Mouse (Mus musculus) MN1 (cell line): ENCODE measurements around the gene Mlxip.
A peak's percentile ranks its signal among the peaks of the same experiment; 100 is the strongest.

Source experiments
- DNase-seq: peaks from one replicate; pipeline ENCODE4 v3.0.0-alpha.2; 2016; ENCODE audit warnings: low spot score

Mlxip gene

DNA sequence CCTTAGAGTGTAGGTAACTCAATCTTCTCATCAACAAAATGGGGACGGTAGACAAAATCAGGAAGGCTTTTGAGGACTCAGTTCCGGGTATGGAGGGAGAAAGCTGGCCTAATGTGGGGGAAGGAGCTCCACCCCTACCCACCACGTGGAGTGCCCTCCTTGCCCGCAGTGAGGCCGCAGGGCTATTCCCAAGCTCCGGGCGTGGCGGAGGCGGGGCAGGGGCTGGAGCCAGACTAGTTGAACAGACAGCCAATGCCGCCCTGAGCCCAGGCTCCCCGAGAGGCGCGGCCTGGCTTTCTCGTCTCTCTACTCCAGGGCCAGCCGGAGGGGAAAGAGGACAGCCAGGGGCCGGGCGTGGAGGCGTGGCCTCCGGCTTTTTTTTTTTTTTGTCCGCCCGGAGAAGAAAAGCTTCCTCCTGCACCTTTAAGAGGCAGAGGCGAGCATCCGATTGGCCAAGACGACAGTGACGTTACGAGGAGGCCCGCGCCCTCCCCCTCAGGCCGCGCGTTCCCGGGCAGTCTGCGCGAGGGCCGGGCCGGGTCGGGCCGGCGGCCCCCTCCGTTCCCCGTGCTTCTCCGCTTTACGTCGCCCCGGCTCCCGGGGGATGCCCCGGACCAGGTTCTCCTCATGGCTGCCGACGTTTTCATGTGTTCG, at the start of gene Mlxip:
Mlxip (plus strand) TSS at position 496 of the 654 bp plus-strand sequence.
- DNase-seq, result peak; percentile 97

DNA sequence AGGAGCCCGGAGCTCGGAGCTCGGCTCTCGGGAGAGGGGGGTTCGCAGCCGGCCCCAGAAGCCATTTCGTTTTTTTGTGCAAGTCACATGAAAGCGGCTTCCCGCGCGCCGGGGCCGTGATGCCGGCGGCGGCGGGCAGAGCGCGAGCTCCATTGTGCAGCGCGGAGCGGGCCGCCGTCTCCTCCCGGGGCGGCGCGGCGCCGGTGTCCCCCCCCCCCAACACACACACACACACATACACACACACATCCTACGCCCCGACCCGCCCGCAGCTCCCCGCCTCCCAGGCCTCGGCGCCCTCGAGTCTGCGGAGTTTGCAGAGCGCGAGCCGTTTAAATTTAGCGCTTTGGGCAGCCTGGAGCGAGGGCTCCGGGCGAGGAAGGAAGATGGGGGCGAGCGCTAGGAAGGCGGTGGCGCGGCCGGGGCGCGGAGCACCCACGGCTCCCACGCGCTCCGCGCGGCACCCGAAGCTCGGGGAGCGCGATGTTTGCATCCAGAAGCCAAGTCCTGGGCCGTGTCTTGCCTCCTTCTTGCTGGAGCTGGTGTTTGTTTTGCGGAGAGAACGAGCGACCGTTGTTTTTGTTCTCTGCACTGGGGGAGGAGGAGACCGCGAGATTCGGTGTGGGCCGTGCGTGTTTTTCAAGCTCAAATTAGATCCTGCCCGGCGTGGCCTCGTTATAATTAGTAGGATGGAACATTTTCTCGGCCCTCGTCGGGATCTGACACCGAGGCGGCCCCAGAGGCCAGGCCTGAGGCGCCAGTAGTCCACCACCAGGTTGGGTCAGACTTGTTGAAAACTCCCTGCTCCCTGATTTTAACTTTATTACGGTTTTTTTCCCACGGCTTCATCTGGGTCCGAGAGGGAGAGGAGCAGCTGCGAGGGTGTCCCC, 49.4 kb upstream of the Mlxip start:
- DNase-seq, result peak; percentile 46

DNA sequence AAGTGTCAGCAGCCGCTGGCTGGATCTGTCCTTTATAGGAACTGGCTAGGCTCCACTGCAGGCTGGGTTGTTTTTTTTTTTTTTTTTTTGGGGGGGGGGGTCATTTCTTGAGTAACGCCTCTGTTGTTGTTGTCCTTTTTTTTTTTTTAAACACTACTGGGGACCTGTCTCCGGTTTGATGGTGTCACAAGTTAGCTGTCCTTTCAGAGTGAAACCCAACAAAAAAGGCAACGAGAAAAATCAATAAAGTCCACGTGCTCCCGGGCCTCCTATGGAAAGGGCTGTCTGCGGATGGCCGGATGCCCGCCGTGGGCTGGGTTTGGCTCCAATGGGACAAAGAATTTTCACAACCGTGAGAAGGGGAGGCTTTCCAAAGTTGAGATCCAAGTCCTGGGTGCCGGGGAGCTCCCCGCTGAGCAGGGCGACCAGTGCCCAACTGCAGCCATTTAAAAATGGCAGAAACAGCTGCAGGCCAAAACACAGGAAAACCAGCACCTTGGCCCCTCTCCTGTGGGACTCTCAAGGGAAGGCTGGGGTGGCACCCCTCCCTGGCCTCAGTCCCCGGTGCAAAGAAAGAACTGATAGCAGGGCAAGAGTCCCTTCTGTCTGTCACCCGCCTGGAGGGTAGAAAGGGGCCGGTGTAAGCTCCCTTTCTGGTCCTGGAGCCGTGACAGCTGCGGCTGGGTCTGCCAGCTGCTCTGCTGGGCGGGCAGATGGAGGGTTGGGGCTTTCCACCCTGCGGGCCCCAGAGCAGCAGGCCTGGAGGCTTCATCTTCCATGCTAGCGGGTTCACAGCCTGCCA, 48.5 kb upstream of the Mlxip start:
- peak; percentile 64 for DNase-seq

DNA sequence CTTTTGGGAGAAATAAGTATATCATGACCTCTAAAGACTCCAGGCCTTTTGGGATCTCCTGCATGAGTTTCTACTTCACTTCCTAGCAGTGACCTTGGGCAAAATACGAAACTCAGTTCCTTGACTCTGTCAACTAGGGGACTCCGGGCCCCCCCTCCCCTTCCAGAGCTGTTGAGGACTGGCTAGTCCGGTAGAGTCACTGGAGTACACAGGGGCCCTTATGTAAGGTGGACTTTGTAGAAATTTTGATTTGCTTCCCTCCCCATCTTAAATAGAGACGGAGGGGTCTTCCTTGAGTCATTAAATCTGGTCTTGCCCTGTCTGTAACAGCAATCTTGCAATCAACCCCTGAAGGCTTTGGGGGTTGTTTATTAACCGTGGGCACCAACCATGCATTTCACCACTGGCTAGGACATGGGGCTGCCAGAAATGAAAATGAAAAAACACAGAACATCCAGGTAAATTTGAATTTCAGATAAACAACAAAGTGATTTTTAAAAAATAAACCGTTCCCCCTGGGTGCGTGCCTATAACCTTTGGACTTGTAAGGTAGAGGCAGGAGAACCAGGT, 47.8 kb upstream of the Mlxip start:
- no peak for DNase-seq

DNA sequence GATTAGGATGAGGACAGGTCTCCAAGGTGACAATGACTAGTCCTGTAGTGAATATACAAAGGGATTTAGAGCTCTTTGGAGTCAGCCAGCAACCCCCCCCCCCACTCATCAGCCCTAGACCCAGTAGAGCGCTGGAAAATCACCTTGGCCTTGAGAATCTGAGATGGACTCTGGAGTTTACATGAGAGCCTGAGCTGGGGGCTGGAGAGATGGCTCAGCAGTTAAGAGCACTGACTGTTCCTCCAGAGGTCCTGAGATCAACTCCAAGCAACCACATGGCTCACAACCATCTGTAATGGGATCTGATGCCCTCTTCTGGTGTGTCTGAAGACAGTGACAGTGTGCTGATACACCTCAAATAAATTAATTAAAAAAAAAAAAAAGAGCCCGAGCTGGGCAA, 46.6 kb upstream of the Mlxip start:
- DNase-seq, result no peak

DNA sequence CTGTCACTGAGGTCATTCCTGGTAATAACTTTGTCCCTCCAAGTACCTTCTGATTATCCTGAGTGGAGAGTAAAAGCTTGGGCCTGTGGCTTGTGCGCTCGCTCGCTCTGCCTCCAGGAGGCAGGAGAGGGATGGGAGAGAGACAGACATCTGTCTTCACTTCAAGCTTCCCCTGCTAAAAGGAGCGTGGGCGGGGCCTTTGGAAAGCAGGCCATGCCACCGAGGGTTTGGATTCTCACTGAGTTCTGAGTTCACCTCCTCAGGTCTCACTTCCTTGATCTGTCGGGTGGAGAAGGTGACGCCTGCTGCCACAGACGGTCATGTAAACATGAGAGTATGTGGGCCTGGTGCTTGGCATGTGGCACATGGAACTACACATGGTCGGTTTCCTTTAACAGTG, 44.2 kb upstream of the Mlxip start:
- no peak for DNase-seq

DNA sequence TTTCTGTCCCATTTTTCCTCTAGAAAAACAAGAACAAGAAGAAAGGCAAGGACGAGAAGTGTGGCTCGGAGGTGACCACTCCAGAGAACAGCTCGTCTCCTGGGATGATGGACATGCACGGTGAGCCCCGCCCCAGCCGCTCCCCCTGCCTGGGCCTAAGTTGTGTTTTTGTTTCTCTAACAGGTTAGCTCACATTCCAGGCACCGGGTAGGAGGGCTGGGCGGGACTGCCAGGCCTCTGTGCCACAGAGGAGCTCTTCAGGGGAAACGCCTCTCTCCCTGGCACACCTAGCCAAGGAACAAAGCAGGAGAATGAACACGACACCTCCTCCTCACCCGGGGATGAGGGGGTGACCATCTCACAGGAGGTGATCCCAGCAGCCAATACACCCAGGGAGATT, 38.7 kb upstream of the Mlxip start:
- no peak for DNase-seq

DNA sequence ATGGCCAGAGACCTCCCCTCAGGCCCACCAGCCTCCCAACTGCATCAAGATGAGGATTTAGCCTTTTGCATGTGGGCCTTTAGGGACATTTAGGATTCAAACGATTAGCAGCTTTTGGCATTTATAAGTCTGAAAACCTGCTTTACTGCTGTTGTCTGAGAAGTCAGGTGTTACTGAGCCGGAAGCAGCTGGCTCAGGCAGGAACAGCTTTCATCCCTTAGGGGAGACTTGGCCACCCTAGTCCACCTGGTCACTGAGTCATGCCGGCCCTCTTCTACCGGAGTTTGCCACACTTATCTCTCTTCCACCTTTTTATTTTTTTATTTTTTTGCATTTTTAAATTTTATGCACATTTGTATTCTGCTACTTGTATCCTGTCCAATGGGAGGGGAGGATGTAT, 37.3 kb upstream of the Mlxip start:
- DNase-seq, result no peak

DNA sequence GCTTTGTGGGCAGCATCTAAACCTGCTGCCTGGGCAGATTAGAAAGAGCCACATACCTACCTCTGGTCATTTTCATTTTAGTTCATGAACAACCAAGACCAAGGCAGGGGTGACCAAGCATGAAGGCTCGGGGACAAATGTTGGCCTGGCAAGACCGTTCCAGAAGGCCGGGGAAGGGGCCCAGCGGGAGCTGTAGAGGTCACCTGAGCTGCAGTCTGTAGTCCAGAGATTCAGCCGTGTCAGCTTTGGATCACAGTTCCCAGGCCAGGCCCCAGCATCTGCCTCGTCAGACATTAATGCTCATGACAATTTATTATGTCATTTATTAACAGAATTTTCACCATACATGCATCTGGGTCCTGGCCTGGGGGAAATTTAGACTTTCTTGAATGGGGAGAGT, 35.2 kb upstream of the Mlxip start:
- no peak for DNase-seq

DNA sequence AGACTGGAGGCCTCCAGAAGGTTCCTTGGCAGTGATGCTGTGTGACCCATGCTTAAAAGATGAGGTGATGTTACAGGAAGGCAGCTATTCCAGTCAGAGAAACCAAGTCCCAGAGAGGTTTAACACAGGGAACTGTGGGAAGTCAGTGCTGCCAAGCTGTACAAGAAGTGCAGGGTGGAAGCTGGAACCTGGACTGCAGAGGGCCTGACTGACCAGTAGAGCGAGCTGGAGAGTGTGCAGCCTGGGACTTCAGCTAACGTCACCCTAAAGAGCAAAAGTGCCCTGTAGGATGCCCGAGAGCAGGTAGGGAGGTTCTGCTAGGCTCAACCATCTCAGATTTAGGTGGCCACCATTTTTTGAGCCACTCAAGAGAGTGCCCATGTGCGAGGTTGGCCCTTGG, 31.7 kb upstream of the Mlxip start:
- no peak for DNase-seq

DNA sequence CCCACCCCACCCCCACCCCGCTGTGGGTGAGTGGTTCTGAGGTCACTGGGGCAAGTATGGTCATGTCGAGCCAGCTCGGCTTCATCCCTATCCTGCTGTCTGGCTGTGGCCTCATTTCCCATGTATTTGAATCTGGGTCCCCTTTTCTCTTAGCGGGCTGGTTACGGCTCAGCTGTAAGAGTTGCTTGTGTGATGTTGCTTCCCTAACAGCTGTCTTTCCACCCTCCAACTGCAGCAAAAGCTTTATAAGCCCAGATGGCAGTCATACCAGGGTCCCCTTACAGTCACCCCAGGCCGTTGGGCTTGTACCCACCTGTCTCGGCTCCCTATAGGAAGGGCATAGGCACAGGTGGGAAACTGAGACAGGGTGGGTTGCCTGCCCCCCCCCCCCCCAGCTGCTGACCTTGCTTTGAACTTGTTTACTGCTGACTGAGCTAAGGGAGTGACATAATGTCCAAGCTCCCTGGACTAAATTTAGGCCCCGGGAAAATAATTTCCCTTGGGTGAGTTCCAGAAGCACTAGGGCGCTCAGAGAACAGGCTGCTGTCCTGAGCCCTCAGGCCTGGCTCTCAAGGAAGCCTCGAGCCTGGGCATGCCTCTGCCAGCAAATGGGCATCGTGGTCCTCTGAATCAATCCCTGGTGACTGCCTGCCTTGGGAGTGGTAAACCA, 30.2 kb upstream of the Mlxip start:
- no peak for DNase-seq

DNA sequence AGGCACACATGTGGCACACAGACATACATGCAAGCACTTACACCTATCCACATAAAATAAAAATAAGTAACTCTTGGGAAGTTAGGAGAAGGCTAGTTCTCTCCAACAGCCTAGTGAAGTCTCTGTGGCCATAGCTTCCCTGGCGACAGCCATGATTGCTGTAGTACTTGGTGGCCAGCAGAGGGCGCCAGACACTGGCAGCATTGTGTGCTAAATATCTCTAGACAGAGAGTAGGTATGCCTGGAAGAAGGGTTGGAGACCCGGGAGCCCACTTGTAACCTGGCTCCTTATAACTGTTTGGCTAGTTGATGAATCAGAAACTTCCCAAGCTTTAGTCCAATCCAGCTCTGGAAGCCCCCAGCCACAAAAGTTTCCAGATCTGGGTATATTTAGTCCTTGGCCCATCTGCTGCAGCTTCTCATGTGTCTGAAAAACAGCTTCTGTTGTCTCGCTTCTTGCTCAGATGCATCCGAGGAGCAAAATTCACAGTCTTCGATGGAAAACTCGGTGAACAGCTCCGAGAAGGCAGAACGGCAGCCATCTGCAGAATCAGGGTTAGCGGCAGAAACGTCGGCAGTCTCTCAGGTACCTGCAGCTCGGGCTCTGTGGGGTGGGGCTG, 25.6 kb upstream of the Mlxip start:
- peak; percentile 57 for DNase-seq

DNA sequence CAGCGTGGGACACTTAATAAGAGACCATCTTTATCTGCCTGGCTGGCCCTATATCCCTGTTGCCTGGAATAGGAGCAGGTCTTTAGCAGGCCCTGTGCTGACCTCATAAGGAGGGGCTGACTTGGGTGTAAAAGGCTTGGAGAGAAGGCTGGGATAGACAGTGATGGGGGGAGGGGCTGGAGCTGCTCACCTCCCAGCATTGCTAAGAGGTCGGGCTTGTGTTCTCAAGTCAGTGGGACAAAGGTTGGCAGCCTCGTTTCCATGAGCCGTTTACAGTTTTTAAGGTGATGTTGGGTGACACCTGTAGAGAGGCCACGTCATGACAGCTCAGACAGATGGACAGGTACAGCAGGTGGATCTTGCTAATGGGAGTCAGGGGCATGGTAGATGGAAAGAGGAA, 24.5 kb upstream of the Mlxip start:
- DNase-seq, result no peak

DNA sequence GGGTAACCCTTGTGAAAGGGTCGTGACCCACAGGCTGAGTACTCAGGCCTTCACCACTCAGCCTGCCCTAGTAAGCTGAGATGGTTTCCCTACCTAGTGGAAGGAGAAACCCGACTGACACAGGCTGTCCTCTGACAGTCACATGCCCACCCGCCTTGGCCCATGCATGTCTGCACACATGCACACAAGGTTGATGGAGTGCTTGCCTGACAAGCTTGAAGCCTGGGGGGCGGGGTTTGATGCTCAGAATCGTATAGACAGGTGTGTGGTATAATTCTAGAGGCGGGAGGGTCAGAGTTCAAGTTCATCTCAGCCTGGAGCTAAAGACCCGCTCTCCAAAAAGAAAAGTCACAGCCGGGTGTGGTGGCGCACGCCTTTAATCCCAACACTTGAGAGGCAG, 19.3 kb upstream of the Mlxip start:
- DNase-seq, result no peak

DNA sequence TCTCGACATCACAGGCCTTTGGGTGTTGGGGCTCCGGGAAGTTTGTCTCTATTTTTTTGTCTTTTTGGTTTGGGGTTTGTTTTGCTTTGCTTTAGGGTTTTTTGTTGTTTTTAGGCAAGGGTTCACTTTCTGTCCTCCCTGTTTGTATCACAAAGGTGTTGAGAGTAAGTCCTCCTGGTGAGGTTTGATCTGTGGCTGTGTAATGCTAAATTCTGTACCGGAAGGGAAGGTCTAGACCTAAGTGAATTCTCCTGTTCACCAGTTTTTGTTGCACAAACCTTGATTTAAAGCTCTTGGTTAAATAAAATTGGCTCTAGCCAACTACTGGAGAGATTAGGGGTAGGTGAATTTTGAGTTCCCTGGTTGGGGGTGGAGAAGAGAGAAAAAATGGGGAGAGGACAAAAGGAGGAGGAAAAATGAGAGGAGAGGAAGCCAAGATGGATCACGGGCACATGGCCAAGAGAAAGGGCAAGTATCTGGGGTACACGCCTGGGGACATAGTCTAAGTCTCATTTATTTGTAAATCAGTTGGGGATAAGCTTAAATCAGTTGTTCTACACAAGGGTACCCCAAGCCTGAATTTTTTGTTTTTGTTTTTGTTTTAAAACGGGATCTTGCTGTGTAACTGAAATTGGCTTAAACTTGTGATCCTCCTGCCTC, 18.7 kb upstream of the Mlxip start:
- DNase-seq, result no peak

DNA sequence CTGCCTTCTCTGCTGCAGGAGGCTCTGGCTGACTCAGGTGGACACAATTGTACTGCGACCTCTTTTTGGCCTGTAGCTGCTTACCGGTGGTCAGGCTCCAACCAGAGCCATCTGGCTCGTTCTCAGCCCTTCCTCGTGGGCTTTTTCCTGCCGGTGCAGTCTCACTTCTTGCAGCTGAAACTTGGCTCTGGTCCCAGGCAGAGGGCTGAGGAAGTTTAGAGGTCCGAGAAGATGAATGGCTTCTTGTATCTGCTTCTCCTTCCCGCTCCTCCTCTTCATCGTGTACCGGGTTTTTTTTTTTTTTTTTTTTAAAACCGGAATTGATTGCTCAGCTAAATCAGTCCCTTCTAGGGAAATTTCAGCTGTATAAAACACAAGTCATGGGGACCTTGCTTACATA, 18.0 kb upstream of the Mlxip start:
- peak; percentile 64 for DNase-seq

DNA sequence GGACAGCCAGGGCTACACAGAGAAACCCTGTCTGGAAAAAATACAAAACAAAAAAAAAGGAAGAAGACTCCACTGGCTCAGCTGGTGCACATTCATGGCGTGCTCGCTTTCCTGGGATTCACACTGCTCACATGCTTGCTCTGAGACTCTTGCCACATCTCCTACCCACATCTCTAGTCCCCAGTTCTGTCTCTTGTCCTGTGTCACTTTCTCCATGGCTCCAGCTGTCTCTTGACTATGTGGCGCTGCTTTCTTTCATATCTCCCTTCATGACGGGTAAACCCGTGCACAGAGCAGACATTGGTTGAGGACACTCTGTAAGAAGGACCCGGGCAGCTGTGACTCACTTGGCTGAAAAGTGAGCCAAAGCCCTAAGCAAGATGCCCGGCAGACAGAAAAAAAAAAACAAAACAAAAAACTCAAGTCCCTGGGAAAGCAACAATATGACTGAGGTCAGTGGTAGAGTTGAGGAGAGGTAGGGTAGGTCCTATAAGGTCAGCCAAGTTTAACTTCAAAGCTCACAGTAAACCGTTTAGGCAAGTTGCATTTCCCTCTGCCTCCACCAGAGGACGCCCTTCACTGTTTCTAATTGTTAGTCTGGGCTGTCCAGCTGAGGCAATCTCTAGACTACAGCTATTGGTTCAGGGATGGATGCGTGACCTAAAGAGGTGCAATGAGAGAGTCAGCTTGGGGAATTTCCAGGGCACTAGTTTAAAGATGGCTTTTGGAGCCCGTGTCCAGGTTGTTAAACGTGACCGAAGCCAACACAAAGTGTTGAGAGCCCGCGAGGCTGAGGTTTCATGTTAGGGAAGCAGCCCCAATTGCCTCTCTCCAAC, 17.3 kb upstream of the Mlxip start:
- DNase-seq, result peak; percentile 81

DNA sequence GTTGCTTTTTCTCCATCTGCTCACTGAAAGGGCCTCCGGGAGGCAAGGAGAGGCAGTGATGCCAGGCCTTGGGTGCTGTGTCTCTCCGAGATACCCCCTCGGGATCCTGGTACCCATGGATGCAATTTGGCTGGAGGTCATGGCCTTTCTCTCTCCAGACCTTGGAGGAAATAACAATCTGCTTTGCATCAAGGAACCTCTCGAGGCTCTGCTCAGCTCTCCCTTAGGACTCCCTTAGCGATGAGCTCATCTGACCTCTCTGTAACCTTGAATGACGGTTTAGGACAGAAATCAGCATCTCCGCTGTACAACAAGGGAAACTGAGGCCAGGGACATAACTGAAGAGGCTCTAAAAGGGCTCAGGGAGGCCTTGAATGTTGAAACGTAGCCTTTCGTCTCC, 15.9 kb upstream of the Mlxip start:
- peak; percentile 34 for DNase-seq

DNA sequence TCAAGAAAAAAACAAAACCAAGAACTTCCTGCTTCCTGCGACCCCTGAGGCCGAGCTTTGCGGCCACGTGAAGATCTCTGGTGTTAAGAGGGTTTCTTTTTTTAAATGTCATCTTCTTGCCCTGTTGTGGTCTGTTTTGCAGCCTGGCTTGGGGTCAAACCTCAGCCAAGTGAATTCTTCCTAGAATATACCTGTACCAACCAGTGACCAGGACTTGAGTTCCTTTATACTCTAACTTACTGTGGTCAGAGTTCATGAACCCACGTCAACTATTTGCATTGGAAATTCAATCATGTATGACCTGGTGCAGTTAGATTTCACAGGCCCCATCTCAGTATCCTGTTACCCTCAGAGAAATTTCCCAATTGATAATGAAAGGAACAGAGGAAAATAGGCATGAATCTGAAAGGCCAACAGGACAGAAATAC, 15.1 kb upstream of the Mlxip start:
- no peak for DNase-seq

DNA sequence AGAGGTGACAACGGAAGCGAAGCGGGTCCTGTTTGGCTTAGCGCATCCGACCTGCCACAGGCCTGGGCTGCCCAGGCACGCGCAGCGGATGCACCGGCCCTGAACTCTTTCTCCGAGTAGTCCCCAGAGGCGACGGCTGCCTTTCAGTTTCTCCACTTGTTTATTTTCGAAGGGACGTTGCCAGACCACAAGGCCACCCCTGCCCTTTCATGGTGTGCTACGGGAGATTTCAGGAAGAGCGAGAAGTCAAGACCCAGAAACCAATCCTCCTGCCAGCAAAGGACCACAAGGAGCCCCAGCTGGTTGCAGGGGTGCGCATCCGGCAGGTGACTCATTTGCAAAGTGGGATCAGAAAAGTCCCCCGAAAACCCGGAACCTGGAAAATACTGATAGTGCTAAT, 12.6 kb upstream of the Mlxip start:
- peak; percentile 32 for DNase-seq
